Mouse (Mus musculus) megakaryocyte, adult 5-6 weeks (primary cell): ENCODE results near the gene Akap13. TPM values are rescaled to one million over a fixed set of nuclear protein-coding genes. Genes with fewer than 3 reads are reported as not detected.
"Not testable (repeated sequence)": the region's sequence is repeated elsewhere in the genome, so short reads cannot be mapped to it uniquely, and the experiment has no call there.

Source experiments
- ATAC-seq: 2 replicates; pipeline ENCODE4 v1.8.0; 2016; ENCODE audit warnings: mild to moderate bottlenecking, inconsistent platforms; ENCODE audit not compliant: poor library complexity, severe bottlenecking
- total RNA-seq, 2 experiments: library from RNA; stranded (forward) in 1 of 2; stranded (reverse) in 1 of 2; fragments of 153-499, 151-499 nt in 1 of 2; fragments of 221-1000, 200-1000 nt in 1 of 2; gene quantifications; 2 replicates each; pipeline versions ENCODE4 v1.2.3 to v1.2.4; 2015 to 2017

The Akap13 gene
- total RNA-seq, 2 experiments from 2014 or later: 114 to 266 TPM

DNA sequence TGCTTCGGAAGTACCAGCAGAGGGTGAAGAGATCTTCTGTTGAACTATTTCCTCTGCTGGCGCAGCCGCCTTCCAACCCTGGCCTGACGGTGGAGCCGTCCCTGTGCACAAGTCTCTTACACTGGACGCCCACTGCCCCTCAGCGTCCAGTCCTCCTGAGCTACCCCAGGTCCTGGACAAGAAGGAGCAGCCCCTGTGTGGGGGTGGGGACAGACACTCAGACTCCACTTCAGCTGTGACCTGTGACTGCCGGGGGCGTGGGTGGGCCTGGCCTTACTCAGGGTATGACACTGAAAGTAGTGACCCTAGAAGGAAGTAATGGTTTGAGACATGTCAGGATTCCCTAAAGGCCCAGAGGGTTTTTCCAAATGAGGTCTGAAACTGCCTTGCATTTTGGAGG is 295.2 kb downstream of the Akap13 start:
- no peak for ATAC-seq

DNA sequence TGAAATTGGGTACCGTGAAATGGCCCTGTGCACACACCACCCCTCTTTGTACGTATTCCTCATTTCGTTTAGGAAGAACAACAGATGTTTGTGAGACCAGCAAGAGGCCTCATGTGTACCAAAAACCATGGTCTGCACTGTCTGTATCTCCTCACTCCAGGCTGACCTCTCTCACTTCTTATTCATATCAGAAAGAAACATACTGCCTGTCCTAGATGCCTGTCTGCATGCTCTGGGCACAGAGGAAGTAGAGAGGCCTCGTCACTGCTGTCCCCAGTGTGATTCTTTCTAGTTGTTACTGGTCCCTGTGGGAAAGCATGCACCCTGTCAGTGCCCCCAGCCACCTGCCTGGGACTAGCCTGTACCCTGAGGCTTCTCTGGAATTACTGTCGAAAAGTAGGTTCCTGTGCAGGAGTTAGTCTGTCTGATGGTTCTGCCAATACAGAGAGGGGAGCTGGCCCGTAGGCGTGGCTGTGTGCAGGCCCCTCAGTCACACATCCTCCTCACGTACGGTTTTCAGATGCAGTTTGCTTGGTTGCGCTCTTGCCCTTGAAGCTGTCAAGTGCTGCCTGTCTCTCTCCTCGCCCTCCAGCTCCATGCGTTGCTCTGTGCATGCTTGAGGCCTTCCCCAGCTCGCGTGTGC is 295.9 kb downstream of the Akap13 start:
- no peak for ATAC-seq

DNA sequence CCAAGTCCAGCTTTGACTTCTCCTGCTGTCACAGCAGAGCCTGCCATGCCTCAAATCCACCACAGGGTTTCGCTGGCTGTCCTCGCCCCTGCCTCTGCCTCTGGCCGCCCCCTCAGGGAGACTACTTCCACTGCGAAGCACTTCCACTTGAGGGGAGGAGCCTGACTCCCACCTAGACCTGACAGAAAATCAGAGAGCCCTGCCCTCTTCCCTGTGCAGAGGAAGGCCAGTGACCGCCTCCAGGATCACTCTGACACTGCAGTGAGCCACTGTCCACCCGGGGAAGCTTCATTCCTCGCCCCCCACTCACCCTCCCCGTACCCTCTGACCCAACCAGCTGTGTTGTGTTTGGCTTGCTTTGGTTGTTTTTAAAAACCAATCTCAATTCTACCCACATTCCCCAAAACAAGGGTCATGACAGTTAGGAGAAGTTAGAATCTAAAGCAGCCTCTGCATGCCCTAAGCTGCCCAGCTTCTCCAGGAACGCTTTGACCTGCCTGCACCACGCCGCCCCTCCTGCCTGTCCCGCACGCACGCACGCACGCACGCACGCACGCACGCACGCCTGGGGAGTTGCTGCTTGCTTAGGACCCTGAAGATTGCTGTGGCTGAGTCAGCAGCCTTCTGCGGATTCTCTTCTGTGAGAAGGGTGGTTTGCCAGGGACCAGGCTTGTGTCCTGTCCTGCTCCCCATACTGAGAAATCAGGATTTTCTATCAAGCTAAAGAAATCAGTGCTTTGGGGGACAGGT is 297.3 kb downstream of the Akap13 start:
- ATAC-seq: no peak

DNA sequence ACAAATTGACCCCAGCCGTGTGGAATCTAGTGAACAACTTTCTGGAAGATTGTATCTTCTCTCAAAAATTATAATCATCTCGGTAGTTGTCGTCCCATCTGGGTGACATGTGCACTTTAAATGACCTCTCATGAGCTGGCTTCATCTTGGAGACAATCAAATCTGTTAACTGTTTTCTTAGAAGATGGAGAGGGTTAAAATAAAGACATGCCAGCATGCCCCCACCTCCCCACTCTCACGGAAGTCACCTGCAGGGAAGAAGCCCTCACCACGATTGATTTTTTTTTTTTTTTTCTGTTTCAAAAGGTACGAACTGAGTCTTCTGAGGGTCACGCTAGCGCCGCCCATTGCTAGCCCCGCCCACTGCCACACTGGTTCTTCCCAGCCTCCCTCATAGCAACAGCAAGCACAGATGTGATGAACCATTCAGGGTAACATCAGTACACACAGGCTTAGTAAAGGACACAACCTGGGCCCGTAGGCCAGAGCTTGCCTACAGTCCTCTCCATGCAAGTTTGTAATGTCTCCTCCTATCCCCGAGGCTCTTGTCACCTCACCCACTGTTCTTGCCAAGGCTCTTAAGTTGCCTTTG is 298.0 kb downstream of the Akap13 start:
- ATAC-seq: no peak

DNA sequence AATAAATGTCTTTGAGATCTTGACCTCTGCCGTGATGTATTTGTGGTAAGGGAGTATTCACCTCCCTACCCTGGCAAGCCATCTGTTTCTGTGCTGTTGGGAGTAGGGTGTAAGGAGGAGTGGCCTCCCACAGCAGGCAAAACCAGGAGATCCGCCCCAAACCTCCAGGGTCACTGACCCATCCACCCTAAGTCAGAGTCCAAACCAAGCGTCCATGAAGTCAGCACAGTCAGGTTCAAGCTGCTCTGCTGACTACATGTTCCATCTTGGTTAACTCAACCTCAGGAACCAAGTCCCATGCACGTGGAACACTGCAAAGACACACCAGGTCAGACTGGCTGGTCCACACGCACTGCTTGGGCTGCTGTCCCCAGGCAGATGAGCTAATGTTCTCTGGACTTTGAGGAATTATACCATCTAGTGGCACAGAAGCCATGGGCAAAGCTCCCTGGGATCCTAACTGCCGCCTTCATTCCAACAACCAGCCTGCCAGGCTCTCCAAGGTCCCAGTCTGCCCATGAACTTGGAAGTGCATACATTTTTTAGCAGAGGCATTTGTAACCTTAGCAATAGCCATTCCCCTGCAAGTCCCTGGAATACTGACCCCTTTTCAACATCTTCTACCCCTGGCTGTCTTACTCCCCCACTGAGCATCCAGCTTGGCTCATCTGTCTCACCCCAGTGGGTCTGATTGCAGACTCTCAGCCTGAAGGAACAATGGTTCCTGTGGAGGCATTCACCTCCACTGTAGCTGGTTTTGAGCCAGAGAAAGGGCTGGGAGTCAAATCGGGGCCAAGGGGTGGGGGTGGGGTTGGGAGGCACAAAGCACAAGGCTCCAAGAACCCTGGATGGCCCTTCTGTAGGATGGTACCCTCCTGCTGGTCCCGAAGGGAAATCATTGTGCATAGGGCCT is 299.5 kb downstream of the Akap13 start:
- no peak for ATAC-seq

- no peak for ATAC-seq
Observed at GRCm38 (mm10) chr7:75755861-75756449, 300.6 kb downstream of the Akap13 start.

DNA sequence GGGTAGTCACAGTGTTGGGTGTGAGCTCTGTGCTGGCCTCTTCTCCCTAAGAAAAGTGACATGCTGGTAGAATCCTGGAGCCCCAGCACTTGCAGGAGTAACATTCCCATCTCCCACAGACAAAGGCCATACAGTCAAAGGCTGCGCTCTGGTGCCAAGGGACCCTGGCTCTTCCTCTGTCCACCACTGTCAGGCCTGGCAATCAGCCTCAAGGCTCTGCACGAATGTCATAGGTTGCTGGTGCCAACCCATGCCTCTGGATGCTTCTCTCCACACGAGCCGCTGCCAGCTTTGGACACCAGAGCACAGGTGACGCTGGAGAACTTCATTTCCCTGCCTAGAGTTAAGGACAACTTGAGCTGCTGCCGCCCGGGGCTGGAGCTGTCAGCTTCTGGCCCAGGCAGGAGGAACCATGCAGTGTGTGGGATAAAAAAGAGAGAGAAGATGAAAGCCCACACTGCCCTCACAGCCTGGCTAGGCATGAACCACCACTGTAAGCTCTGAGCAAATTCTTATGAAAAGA is 304.7 kb downstream of the Akap13 start:
- ATAC-seq: no peak

DNA sequence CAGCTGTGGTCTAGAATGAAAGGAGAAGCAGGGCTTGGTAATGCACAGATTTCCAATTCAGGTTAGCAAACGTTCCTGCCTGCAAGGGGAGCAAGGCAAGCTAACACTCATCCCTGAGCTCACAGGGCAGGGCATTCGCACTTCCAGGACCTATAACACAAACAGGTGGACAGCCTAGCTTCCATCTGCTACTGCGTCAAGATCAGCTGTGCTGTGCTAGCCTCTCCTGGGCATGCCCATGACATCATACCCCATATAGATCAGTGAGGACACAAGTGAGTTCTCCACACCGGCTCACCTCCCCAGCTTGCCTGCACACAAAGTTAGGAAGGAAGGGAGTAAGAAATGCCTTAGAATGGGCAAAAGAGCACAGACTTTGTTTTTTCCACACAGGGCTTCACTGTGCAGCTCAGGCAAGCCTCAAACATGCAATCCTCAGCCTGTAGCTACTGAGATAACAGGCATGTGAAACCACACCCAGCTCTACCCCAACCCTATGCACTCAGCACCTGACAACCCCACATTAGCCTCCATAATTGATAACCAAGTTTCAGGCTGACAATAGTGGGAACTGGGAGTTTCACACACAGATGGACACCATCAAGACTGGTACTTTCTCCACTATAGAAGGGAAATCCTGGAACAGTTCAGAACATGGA is 305.5 kb downstream of the Akap13 start:
- peak; percentile 50; the same call in 1 of the 2 replicates for ATAC-seq

DNA sequence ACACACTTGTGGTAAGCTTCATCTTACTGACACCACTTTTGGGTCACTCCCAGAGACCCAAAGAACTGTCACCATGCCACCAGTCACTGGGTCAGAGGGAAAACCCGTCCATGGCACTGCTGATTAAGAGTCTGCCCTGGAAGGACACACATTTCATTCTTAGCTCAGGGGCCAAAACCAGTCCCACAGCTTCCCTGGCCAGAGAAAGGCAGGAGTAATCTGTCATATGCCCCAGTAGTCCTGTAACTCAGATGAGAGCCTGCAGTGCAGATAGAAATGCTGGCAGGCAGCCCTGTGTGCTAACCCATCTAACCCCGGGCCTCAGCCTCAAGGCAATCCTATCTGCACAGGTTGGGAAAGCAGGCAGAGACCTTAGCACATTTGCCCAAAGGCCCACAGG is 306.9 kb downstream of the Akap13 start:
- ATAC-seq: not testable (repeated sequence)

- ATAC-seq: not testable (repeated sequence)
Observed at GRCm38 (mm10) chr7:75767080-75767769, 311.9 kb downstream of the Akap13 start.

DNA sequence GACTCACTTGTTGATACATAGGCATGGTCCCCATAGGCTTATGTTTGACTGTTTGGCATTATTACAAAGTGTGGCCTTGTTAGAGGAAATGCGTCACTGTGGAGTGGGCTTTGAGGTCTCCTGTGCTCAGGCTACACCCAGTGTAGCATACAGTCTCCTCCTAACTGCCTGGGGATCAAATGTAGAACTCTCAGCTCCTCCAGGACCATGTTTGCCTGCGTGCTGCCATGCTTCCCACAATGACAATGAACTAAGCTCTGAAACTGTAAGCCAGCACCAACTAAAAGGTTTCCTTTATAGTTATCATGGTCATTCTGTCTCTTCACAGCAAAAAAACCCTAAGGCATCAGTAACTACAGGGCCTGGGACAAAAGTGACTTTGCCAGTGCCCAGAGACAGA is 312.8 kb downstream of the Akap13 start:
- no peak for ATAC-seq

DNA sequence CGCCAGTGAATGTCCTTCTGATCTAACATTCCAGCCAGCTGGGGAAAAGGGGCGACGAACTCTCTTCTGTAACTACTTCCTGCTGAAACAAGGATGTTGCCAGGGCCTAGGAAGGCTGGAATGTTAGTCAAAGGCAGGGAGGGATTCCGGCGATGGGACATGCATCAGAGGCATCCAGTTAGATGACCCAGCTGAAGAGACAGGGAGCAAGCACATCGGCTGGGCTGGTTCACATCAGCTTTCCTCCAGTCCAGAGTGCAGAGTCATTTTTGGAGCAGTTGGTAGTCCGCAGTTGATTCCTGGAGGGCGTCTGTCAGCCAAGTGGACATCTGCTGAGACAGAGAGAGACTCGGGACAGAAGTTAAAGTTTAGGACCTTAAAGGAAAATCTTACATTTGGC is 314.6 kb downstream of the Akap13 start:
- ATAC-seq: no peak

- ATAC-seq: not testable (repeated sequence)
Observed at GRCm38 (mm10) chr7:75774095-75775078, 319.1 kb downstream of the Akap13 start.

- ATAC-seq: no peak
Observed at GRCm38 (mm10) chr7:75778053-75778452, 322.7 kb downstream of the Akap13 start.

DNA sequence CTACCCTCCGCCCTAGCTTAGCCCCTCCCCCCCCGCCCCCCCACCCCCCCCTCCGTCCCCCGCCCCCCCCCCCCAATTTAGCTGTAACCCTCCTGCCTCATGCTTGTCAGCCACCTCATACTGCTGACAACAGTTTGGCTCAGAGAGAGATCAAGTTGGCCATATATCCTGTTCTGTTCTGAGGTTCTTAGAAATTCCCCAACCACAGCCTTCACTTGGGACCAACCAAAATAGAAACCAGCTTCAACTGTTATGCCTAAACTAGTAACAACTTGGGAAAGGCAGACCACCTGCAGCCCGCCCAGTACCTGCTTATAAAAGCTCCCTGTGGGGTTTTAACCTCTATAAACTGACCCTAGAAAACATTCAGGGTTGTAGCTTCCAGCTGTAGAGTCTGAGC is 325.5 kb downstream of the Akap13 start:
- no peak for ATAC-seq

- no peak for ATAC-seq
Observed at GRCm38 (mm10) chr7:75781298-75781947, 326.1 kb downstream of the Akap13 start.

GRCm38 (mm10) chr7:75781948-75782722 is 326.8 kb downstream of the Akap13 start:
- ATAC-seq: peak; percentile 99
